Mouse (Mus musculus) neural tube, embryonic 14.5 days (tissue): ENCODE measurements around the gene Alg12. TPM values are rescaled to one million over a fixed set of nuclear protein-coding genes. Genes with fewer than 3 reads are reported as not detected.

ENCODE experiments used
- ATAC-seq: fragments of 200-750 bp; cut with Nextera tagmentation; 2 replicates; pipeline ENCODE4 v1.8.0; 2017; ENCODE audit warnings: low read depth, mild to moderate bottlenecking, moderate TSS enrichment, moderate library complexity
- H3K27ac ChIP-seq: fragments of 300-500 bp; sonication (generic); 2 replicates; pipeline ENCODE4 v1.5.1; 2014; ENCODE audit warnings: low read depth, mild to moderate bottlenecking, control low read depth, low read length, moderate library complexity, mixed read lengths
- H3K27me3 ChIP-seq: fragments of 300-500 bp; sonication (generic); 2 replicates; pipeline ENCODE4 v1.6.1; 2014; ENCODE audit warnings: low read length; ENCODE audit not compliant: control insufficient read depth, insufficient read depth
- H3K36me3 ChIP-seq: fragments of 300-500 bp; sonication (generic); 2 replicates; pipeline ENCODE4 v1.6.1; 2014; ENCODE audit warnings: low read length, mixed read lengths; ENCODE audit not compliant: control insufficient read depth, insufficient read depth
- H3K4me1 ChIP-seq: fragments of 300-500 bp; sonication (generic); 2 replicates; pipeline ENCODE4 v1.6.1; 2014; ENCODE audit warnings: low read length; ENCODE audit not compliant: control insufficient read depth, insufficient read depth
- H3K4me2 ChIP-seq: fragments of 300-500 bp; sonication (generic); 2 replicates; pipeline ENCODE4 v1.6.1; 2014; ENCODE audit warnings: mild to moderate bottlenecking, low read depth, low read length, control low read depth
- H3K4me3 ChIP-seq: fragments of 300-500 bp; sonication (generic); 2 replicates; pipeline ENCODE4 v1.5.1; 2014; ENCODE audit warnings: low read depth, low read length, control low read depth, mixed read lengths
- H3K9ac ChIP-seq: fragments of 300-500 bp; sonication (generic); replicated peaks from 2 replicates; pipeline ENCODE4 v1.6.1; 2014; ENCODE audit warnings: low read depth, mild to moderate bottlenecking, control low read depth, low read length, mixed read lengths
- H3K9me3 ChIP-seq: fragments of 300-500 bp; sonication (generic); 2 replicates; pipeline ENCODE4 v1.6.1; 2016; ENCODE audit warnings: low read length; ENCODE audit not compliant: control insufficient read depth
- WGBS: fragments of 180-500 bp; shearing (Covaris S2); extraction: QIAGEN DNeasy Blood & Tissue Kit; methylation state at CpG from one replicate; pipeline ENCODE4 v1.1.7; 2014; 5-methylcytosine and 5-hydroxymethylcytosine counted together
- polyA plus RNA-seq: library from polyadenylated mRNA; unstranded; fragments of >200 nt; fragmentation: Nextera tagmentation; extraction: Ambion mirVana; gene quantifications from 2 replicates; pipeline ENCODE4 v1.2.1, GENCODE M21; 2014

The Alg12 gene
- polyA plus RNA-seq, 1 experiment from 2014 or later = 8.1 TPM

DNA sequence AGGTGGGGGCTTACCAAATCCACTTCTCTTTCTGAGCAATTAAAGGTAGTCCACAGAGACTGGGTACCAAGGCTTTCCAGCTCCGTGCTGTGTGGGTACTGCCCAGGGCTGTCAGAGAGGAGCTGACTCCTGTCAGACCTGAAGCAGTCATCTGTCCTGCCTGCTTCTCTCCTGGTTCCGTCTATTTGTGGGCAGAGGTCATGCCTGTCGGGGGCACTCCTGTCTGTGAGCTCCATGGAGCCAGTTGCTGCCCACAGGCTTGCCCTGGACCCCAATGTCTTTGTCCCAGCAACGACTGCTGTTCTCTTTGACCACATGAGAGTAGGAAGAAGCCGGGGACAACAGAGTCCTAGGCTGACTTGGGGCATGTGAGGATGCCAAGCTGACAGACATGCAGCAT lies 37.5 kb upstream of the Alg12 start:
- no peaks in the 10 kb centered on the region for H3K27me3 ChIP-seq
- H3K36me3 ChIP-seq = no peaks in the 10 kb centered on the region
- WGBS = 84% methylated on average over 5 of the region's 5 CpGs
- no peak overlapping the region for H3K4me3 ChIP-seq
- H3K9ac ChIP-seq = no peak overlapping the region
- no peak for ATAC-seq
- H3K4me2 ChIP-seq = no peak overlapping the region
- H3K9me3 ChIP-seq = no peaks in the 10 kb centered on the region
- H3K27ac ChIP-seq = no peak overlapping the region
- peaks cover 3% of the 10 kb centered on the region; the same call in 1 of the 2 replicates for H3K4me1 ChIP-seq

DNA sequence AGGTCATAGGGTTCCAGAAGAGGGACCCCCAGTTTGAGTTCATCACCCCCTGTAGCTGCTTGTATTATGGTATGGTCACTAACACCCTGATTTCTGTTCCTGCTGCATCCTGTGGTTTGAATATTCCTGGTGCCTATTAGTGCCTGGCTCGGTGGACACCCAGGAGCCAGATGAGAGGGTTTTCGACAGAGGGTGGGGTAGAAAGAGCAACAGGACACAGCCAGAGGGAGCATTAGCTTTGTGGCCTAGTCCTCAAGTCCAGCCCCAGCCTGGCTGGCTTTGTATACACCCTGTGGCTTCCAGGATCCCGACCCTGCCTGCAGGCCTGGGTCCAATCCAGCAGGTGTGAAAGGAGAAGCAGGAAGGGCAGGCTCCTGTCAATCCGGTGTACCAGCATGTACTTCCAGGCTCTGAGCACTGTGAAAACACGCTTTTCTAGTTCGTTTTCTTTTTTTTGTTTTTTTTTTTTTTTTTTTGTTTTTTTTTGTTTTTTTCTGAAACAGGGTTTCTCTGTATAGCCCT lies 36.8 kb upstream of the Alg12 start:
- no peaks in the 10 kb centered on the region for H3K36me3 ChIP-seq
- no peak overlapping the region for H3K27ac ChIP-seq
- 88% methylated on average over 6 of the region's 6 CpGs for WGBS
- no peak for ATAC-seq
- no peak overlapping the region for H3K9ac ChIP-seq
- H3K27me3 ChIP-seq = no peaks in the 10 kb centered on the region
- no peak overlapping the region for H3K4me3 ChIP-seq
- no peaks in the 10 kb centered on the region for H3K4me1 ChIP-seq
- H3K9me3 ChIP-seq = no peaks in the 10 kb centered on the region
- no peak overlapping the region for H3K4me2 ChIP-seq

DNA sequence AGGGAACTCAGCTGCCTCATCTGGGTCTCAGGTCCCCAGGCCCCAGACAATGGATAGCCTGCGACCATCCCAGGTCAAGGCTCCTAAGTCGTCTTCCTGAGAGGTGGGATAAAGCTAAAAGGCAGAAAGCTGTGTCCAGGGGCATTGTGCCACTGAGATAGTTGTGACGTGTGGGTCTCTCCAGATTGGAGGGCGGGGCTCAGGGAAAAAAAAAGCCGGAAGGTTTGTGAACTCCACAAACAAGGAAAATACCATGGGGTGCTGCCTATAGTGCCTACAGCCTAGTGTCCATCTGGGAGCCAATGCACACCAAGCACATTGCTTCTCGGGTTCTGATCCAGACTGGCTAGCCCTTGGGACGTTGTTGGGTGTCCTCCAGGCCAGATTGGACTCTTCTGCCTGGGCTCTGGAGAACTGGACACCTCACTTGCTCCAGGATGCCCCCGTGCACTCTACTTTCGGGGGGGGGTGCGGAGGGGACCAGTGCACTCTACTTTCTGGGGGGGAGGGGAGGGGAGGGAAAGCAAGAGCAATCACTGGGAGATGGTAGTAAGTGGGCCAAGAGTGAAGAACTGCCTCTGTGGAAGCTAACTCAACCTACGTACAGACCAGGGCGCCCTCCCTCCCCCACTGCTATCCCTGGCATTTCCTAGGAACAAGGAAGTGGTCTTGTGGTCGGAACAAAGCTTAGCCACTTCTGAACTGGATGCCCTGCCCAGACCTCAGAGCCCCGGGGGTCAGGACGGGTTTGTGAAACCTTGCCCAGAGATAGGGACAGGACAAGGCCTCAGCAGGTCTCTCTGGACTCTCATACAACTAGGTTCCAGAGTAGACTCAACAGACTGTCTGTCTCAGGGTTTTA lies 36.1 kb upstream of the Alg12 start:
- 78% methylated on average over 15 of the region's 15 CpGs for WGBS
- H3K4me2 ChIP-seq = no peak overlapping the region
- H3K9ac ChIP-seq = no peak overlapping the region; the same call in 1 of the 2 replicates
- H3K27me3 ChIP-seq = no peaks in the 10 kb centered on the region
- no peaks in the 10 kb centered on the region for H3K4me1 ChIP-seq
- no peaks in the 10 kb centered on the region for H3K9me3 ChIP-seq
- no peak overlapping the region for H3K4me3 ChIP-seq
- H3K27ac ChIP-seq = no peak overlapping the region
- no peaks in the 10 kb centered on the region for H3K36me3 ChIP-seq
- ATAC-seq = no peak

DNA sequence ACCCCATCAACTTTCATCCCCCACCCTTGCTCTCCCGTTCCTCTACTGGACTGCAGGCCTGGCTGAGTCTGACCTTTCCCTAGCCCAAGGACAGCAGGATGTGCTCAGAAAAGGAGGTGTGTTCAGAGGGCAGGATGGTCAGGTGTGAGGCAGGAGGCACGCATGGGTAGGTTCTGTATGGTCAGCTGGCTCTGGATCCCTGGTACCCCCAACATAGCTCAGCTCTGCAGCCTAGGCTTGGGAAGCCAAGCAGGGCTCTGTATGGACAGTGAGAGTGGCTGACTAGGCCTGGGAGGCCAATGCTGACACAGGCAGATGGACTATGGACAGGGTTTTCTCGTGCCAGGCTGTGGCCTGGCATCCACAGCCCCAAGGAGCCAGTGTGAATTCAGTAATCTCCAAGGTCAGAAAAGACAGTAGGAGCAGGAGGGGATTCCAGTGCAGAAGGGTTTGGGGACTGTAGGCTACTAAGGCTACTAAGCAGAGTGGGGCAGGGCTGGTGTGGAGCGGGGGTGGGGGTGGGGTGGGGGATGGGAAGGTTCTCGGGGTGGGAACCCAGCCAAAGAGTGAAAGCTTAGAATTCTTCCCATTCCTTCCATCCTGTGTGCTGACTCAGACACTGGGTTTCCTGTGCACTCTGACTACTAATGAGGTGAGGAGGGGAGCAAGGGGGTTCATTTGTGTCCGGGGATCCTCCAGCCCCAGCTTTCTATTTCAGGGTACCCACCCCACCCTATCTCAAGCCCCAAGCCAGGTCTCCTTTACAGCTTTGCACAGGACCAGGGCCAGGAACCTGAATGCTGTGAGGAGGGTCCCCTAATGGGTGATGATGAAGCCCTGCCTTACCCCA lies 35.2 kb upstream of the Alg12 start:
- no peak overlapping the region for H3K4me2 ChIP-seq
- H3K9me3 ChIP-seq = no peaks in the 10 kb centered on the region
- no peaks in the 10 kb centered on the region for H3K36me3 ChIP-seq
- no peaks in the 10 kb centered on the region for H3K27me3 ChIP-seq
- H3K4me3 ChIP-seq = no peak overlapping the region
- no peak overlapping the region for H3K27ac ChIP-seq
- H3K4me1 ChIP-seq = no peaks in the 10 kb centered on the region
- H3K9ac ChIP-seq = no peak overlapping the region; the same call in 1 of the 2 replicates
- no peak for ATAC-seq
- 62% methylated on average over 6 of the region's 6 CpGs for WGBS

DNA sequence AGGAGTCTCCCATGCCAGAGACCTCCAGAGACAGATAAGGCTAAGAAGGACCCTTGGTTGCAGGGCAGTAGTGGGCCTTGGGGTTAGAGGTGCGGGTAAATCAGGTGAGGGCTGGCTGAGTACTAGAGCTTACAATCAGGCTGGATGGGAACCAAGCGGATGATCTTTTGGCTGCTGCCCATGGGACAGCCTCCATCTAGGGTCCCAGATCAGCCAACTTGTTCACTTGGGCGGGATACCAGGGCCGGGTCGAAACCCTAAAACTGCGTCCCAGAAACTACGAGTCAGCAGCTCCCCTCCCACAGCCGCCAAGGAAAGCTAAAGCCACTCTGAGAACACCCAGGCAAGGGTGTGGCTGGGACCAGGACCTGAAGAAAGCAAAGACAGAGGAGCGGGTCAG lies 34.0 kb upstream of the Alg12 start:
- Histone ChIP-seq H3K27ac (no peak overlapping the region), H3K9me3 (no peaks in the 10 kb centered on the region), H3K4me3 (no peak overlapping the region), H3K4me1 (no peaks in the 10 kb centered on the region), H3K4me2 (no peak overlapping the region), H3K27me3 (no peaks in the 10 kb centered on the region), H3K36me3 (no peaks in the 10 kb centered on the region), H3K9ac (no peak overlapping the region)
- ATAC-seq = no peak
- 89% methylated on average over 9 of the region's 9 CpGs for WGBS

DNA sequence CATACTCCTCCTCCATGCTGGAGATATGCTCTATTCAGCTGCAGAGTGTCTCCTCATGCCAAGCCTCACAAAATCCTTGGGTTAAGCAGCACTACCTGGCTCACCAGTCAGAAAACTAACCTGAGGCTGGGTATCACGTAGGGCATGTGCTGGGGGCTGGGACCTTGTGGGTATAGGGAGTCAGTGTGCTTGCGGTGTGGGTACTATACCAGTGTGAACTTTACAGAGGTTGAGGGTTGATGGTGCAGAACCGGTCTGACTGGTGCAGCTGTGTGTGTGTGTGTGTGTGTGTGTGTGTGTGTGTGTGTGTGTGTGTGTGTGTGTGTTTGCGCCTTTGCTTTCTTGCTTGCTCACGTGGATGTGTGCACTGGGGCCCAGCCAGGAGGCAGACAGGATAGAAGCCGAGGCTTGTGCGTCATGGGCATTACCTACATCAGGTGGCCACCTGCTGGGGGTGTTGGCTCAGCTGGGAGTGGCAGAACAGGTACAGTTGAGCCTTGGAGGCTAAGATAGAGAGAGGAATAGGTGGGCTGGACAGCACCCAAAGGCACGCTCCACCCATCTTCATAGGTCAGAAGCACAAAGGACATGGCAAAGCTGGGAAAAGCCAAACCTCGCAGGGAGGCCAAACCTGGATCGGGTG lies 32.5 kb upstream of the Alg12 start:
- no peaks in the 10 kb centered on the region for H3K36me3 ChIP-seq
- H3K27ac ChIP-seq = no peak overlapping the region
- H3K9ac ChIP-seq = no peak overlapping the region
- H3K27me3 ChIP-seq = no peaks in the 10 kb centered on the region
- no peaks in the 10 kb centered on the region for H3K4me1 ChIP-seq
- H3K4me2 ChIP-seq = no peak overlapping the region
- H3K4me3 ChIP-seq = no peak overlapping the region
- H3K9me3 ChIP-seq = no peaks in the 10 kb centered on the region
- 79% methylated on average over 10 of the region's 10 CpGs for WGBS
- ATAC-seq = no peak

DNA sequence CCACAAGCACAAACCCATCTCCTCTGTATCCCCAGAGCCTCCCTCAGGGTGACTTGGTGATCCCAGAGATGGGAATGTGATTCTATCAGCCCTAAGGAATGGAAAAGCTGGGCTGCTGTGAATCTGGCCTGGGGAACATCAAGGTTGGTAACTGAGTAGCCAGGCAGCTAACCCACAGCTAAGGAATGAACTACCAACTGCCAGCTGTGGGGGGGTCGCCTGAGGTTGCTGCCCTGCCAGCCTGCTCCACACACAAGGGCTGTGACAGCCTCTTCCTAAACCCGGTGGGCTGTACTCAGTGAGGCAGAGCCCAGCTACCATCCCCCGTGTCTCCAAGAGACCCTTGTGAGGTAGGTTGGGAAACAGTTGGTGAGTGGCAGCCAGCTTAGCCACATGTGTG lies 32.0 kb upstream of the Alg12 start:
- Histone ChIP-seq H3K27me3 (no peaks in the 10 kb centered on the region), H3K9ac (no peak overlapping the region), H3K27ac (no peak overlapping the region), H3K9me3 (no peaks in the 10 kb centered on the region), H3K4me2 (no peak overlapping the region), H3K4me1 (no peaks in the 10 kb centered on the region), H3K4me3 (no peak overlapping the region), H3K36me3 (no peaks in the 10 kb centered on the region)
- ATAC-seq = no peak
- WGBS = 58% methylated on average over 3 of the region's 3 CpGs

DNA sequence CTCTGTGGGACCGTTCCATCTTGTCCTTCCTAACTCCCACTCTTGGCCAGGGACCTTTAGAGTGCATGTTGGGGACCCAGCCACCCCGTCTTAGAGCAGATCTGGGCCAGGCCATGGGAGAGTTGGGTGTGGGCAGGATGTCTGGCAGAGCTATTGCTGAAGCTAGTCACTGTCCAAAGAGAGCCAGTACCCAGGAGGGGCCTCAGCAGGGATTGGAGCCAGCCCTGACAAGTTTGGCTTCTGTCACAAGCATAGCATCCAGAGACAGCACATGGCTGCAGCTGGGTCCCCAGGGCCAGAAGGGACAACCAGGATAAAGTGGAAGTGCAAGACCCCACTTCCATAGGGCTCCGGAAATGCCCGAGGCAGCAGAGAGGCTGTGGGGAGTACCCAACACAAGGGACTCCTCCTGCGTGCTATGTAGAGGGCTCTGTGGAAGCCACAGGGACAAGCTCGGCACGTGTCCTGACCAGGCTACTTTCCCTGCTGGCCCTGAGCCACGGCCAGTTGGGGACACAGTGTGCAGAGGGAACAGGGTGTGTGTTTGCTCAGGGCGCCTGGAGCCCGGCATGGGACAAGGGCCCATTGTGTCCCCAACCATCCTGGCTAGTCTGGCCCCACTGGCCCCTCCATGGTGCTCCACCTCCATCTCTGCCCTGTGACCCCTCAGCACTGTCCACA lies 31.2 kb upstream of the Alg12 start:
- no peaks in the 10 kb centered on the region for H3K9me3 ChIP-seq
- H3K27me3 ChIP-seq = no peaks in the 10 kb centered on the region
- H3K9ac ChIP-seq = no peak overlapping the region
- H3K27ac ChIP-seq = no peak overlapping the region
- 56% methylated on average over 10 of the region's 10 CpGs for WGBS
- H3K4me1 ChIP-seq = no peaks in the 10 kb centered on the region
- no peaks in the 10 kb centered on the region for H3K36me3 ChIP-seq
- peak; percentile 41 for ATAC-seq
- H3K4me3 ChIP-seq = no peak overlapping the region
- H3K4me2 ChIP-seq = no peak overlapping the region
